Mouse (Mus musculus) heart, embryonic 11.5 days (tissue): ENCODE results near the gene Lekr1. TPM values are rescaled to one million over a fixed set of nuclear protein-coding genes. Genes with fewer than 3 reads are reported as not detected.
A peak's percentile ranks its signal among the peaks of the same experiment; 100 is the strongest.

Source experiments
- ATAC-seq: fragments of 200-750 bp; cut with Nextera tagmentation; replicated peaks from 2 replicates; pipeline ENCODE4 v1.8.0; 2017; ENCODE audit warnings: moderate library complexity; ENCODE audit not compliant: insufficient number of reproducible peaks, low FRiP score, low TSS enrichment
- H3K27ac ChIP-seq: fragments of 300-500 bp; sonication (generic); 2 replicates; pipeline ENCODE4 v1.5.1; 2014; ENCODE audit warnings: mild to moderate bottlenecking, low read depth, low read length
- H3K27me3 ChIP-seq: fragments of 300-500 bp; sonication (generic); 2 replicates; pipeline ENCODE4 v1.6.1; 2014; ENCODE audit warnings: mild to moderate bottlenecking, low read length, mixed read lengths; ENCODE audit not compliant: control insufficient read depth, insufficient read depth
- H3K36me3 ChIP-seq: fragments of 300-500 bp; sonication (generic); 2 replicates; pipeline ENCODE4 v1.6.1; 2014; ENCODE audit warnings: mild to moderate bottlenecking, low read length, moderate library complexity, mixed read lengths; ENCODE audit not compliant: control insufficient read depth, insufficient read depth
- H3K4me1 ChIP-seq: fragments of 300-500 bp; sonication (generic); 2 replicates; pipeline ENCODE4 v1.6.1; 2014; ENCODE audit warnings: low read length; ENCODE audit not compliant: control insufficient read depth, insufficient read depth
- H3K4me2 ChIP-seq: fragments of 300-500 bp; sonication (generic); 2 replicates; pipeline ENCODE4 v1.6.1; 2014; ENCODE audit warnings: mild to moderate bottlenecking, moderate library complexity
- H3K4me3 ChIP-seq: fragments of 300-500 bp; sonication (generic); 2 replicates; pipeline ENCODE4 v1.5.1; 2014; ENCODE audit warnings: low read depth, low read length
- H3K9ac ChIP-seq: fragments of 300-500 bp; sonication (generic); 2 replicates; pipeline ENCODE4 v1.6.1; 2014; ENCODE audit warnings: mild to moderate bottlenecking, low read depth, low read length, moderate library complexity
- H3K9me3 ChIP-seq: fragments of 300-500 bp; sonication (generic); replicated peaks from 2 replicates; pipeline ENCODE4 v1.6.1; 2016; ENCODE audit warnings: low read length; ENCODE audit not compliant: control insufficient read depth
- WGBS: fragments of 180-500 bp; shearing (Covaris S2); extraction: QIAGEN DNeasy Blood & Tissue Kit; methylation state at CpG from one replicate; pipeline ENCODE4 v1.1.7; 2014; ENCODE audit not compliant: insufficient replicate concordance; 5-methylcytosine and 5-hydroxymethylcytosine counted together
- polyA plus RNA-seq: library from polyadenylated mRNA; unstranded; fragments of >200 nt; fragmentation: Nextera tagmentation; extraction: Ambion mirVana; gene quantifications from 2 replicates; pipeline ENCODE4 v1.2.1, GENCODE M21; 2014

Gene Lekr1
- polyA plus RNA-seq, 1 experiment from 2014 or later = 5.4 TPM

- H3K4me3 ChIP-seq = no peak overlapping the region
- H3K36me3 ChIP-seq = no peaks in the 10 kb centered on the region
- no peak overlapping the region for H3K4me2 ChIP-seq
- no peaks in the 10 kb centered on the region for H3K4me1 ChIP-seq
- ATAC-seq = no peak
- H3K27ac ChIP-seq = no peak overlapping the region
- H3K27me3 ChIP-seq = no peaks in the 10 kb centered on the region
- no peak overlapping the region for H3K9ac ChIP-seq
- no peaks in the 10 kb centered on the region for H3K9me3 ChIP-seq
- WGBS = 85% methylated on average over 5 of the region's 5 CpGs
Measured at GRCm38 (mm10) chr3:65797345-65798137, 131.5 kb downstream of the Lekr1 start.

GRCm38 (mm10) chr3:65800962-65801361, 134.9 kb downstream of the Lekr1 start:
- no peak overlapping the region for H3K4me3 ChIP-seq
- no peaks in the 10 kb centered on the region for H3K27me3 ChIP-seq
- no peak overlapping the region for H3K4me2 ChIP-seq
- WGBS = 75% methylated on average over 4 of the region's 4 CpGs
- H3K9me3 ChIP-seq = no peaks in the 10 kb centered on the region
- no peak overlapping the region for H3K9ac ChIP-seq
- H3K36me3 ChIP-seq = no peaks in the 10 kb centered on the region
- no peak for ATAC-seq
- H3K27ac ChIP-seq = no peak overlapping the region
- H3K4me1 ChIP-seq = no peaks in the 10 kb centered on the region

GRCm38 (mm10) chr3:65802185-65802584, 136.2 kb downstream of the Lekr1 start:
- 77% methylated on average over 5 of the region's 5 CpGs for WGBS

DNA sequence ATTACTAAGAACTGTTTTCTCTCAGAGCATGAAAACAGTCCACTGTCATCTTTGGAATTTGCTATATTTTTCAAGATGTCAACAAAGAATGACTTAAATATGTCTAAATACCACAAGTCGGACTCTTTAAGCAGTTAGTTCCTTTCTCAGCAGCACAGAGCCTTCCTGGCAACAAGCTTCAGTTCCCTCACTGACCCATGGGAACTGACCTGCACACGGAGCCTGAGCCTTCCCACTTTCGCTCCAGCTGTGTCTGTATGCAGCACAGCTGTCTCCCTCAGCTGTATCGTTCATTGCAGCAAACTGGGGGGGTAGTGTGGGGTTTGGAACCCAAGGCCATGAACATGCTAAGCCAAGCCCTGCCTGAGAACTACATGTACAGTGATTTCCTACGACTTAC, 136.8 kb downstream of the Lekr1 start:
- Histone ChIP-seq H3K27ac (no peak overlapping the region), H3K36me3 (no peaks in the 10 kb centered on the region), H3K4me2 (no peak overlapping the region), H3K9ac (no peak overlapping the region), H3K4me3 (no peak overlapping the region), H3K9me3 (no peaks in the 10 kb centered on the region), H3K27me3 (no peaks in the 10 kb centered on the region), H3K4me1 (no peaks in the 10 kb centered on the region)
- WGBS = 67% methylated on average over 5 of the region's 5 CpGs
- ATAC-seq = no peak

More at GRCm38 (mm10) chr3:65802185-65802584, 136.2 kb downstream of the Lekr1 start:
- no peak overlapping the region for H3K27ac ChIP-seq
- H3K9ac ChIP-seq = no peak overlapping the region
- ATAC-seq = no peak
- H3K9me3 ChIP-seq = no peaks in the 10 kb centered on the region
- H3K4me2 ChIP-seq = no peak overlapping the region
- no peak overlapping the region for H3K4me3 ChIP-seq
- no peaks in the 10 kb centered on the region for H3K36me3 ChIP-seq
- no peaks in the 10 kb centered on the region for H3K27me3 ChIP-seq
- no peaks in the 10 kb centered on the region for H3K4me1 ChIP-seq

DNA sequence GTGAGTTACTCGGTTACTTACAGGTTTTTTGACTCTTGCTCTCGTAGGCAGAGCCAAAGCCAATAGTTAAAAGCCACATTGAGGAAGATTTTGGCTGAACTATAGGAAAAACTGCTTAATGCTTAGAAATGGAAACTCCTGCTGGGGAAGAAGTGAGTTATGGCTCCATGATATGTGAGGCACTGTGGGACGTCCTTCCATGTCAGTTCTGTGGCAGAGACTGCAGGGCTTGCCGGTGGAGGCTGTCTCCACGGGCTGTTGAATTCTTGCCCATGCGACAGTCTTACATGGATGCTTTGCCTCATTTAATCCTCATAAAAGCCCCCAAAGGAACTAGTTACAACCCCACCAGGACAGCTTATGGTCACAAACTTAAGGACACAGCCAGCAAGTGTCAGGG, 148.9 kb downstream of the Lekr1 start:
- no peak overlapping the region for H3K27ac ChIP-seq
- no peaks in the 10 kb centered on the region for H3K36me3 ChIP-seq
- no peaks in the 10 kb centered on the region for H3K27me3 ChIP-seq
- H3K4me3 ChIP-seq = no peak overlapping the region
- 85% methylated on average over 6 of the region's 6 CpGs for WGBS
- H3K9ac ChIP-seq = no peak overlapping the region
- H3K9me3 ChIP-seq = no peaks in the 10 kb centered on the region
- peaks cover 4% of the 10 kb centered on the region; the same call in 1 of the 2 replicates for H3K4me1 ChIP-seq
- no peak for ATAC-seq
- no peak overlapping the region for H3K4me2 ChIP-seq

DNA sequence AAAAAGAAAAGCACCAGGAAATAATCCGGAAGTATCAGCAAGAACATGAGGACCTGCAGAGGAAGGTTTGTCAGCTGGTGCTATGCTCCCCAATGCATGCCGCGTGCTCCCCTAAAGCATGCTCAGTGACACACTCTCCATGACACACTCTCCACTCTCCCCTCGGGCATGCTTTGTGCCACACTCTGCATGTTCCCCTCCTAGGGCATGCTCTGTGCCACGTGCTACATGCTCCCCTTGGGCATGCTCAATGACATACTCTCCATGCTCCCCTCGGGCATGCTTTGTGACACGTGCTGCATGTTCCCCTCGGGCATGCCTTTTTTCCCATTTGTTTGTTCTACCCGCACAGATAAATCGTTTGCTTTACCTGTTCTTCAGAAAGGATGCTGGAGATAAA, 150.0 kb downstream of the Lekr1 start:
- 81% methylated on average over 10 of the region's 10 CpGs for WGBS
- no peak overlapping the region for H3K9ac ChIP-seq
- no peak for ATAC-seq

GRCm38 (mm10) chr3:65818597-65818996, 152.6 kb downstream of the Lekr1 start:
- WGBS = 83% methylated on average over 4 of the region's 4 CpGs
- Histone ChIP-seq H3K27ac (no peak overlapping the region), H3K4me1 (peaks cover 6% of the 10 kb centered on the region; the same call in 1 of the 2 replicates), H3K9me3 (no peaks in the 10 kb centered on the region), H3K4me2 (no peak overlapping the region), H3K27me3 (no peaks in the 10 kb centered on the region), H3K9ac (no peak overlapping the region), H3K4me3 (no peak overlapping the region), H3K36me3 (no peaks in the 10 kb centered on the region)
- ATAC-seq = no peak

More for the DNA sequence above, 150.0 kb downstream of the Lekr1 start:
- Histone ChIP-seq H3K27me3 (no peaks in the 10 kb centered on the region), H3K4me2 (no peak overlapping the region), H3K4me3 (no peak overlapping the region), H3K27ac (no peak overlapping the region), H3K9me3 (no peaks in the 10 kb centered on the region), H3K36me3 (no peaks in the 10 kb centered on the region), H3K4me1 (peaks cover 6% of the 10 kb centered on the region; the same call in 1 of the 2 replicates)

DNA sequence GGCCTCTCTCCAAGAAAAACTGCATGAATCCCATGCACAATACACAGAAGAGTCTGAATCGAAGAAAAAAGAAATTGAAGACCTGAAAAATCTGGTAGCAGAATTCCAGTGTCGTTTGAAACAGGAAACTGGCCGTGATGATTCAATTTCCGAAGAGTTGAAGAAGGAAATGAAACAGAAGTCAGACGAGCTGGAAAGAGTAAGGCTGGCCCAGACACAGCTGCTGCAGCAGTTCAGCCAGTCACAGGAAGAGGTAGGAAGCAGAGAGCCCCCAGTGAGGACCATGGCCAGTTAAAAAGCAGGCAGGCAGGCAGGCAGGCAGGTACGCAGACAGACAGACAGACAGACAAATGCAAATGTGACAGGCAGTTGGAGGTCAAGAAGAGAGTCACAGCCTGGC, 153.8 kb downstream of the Lekr1 start:
- Histone ChIP-seq H3K9me3 (no peaks in the 10 kb centered on the region), H3K9ac (no peak overlapping the region), H3K4me2 (peak overlapping the region; percentile 6; the same call in 1 of the 2 replicates), H3K4me1 (peaks cover 6% of the 10 kb centered on the region), H3K36me3 (no peaks in the 10 kb centered on the region), H3K4me3 (no peak overlapping the region), H3K27ac (peak overlapping the region; percentile 46), H3K27me3 (no peaks in the 10 kb centered on the region)
- 47% methylated on average over 6 of the region's 6 CpGs for WGBS
- peak; percentile 42; the same call in 1 of the 2 replicates for ATAC-seq

- Histone ChIP-seq H3K27me3 (no peaks in the 10 kb centered on the region), H3K27ac (no peak overlapping the region)
- 56% methylated on average over 3 of the region's 3 CpGs for WGBS
Measured at GRCm38 (mm10) chr3:65824886-65825285, 158.9 kb downstream of the Lekr1 start.

More at GRCm38 (mm10) chr3:65824886-65825285, 158.9 kb downstream of the Lekr1 start:
- H3K36me3 ChIP-seq = no peaks in the 10 kb centered on the region
- ATAC-seq = no peak
- H3K9me3 ChIP-seq = no peaks in the 10 kb centered on the region
- no peak overlapping the region for H3K4me2 ChIP-seq
- H3K4me1 ChIP-seq = peaks cover 16% of the 10 kb centered on the region
- H3K9ac ChIP-seq = no peak overlapping the region
- no peak overlapping the region for H3K4me3 ChIP-seq
